Mouse (Mus musculus): ENCODE data around the gene Slamf1. TPM values are rescaled to one million over a fixed set of nuclear protein-coding genes. Genes with fewer than 3 reads are reported as not detected.

The Slamf1 gene
- polyA plus RNA-seq (2014; fragmentation: Nextera tagmentation; extraction: Ambion mirVana): 0.17 and 0.25 TPM in 2 replicates

DNA sequence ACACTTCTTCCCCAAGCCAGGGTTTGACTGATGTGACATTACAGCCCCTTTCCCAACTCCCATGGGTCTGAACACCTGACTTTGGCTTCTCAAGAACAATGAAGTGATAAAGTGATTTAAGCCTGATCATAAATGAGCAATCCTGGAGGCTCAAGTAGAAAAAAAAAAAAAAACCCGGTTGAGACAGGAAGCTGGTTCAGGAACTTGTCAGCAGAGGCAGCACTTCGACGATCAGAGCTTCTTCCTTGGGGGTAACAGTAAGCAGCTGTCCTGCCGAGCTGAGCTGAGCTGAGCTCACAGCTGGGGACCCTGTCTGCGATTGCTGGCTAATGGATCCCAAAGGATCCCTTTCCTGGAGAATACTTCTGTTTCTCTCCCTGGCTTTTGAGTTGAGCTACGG, at the start of gene Slamf1:
Gene Slamf1, plus strand, starts transcription at position 230 of the 400 bp plus-strand sequence.
- no peaks in the 10 kb centered on the region for H3K9me3 ChIP-seq (ENCODE audit: control insufficient read depth, low read length)
- H3K4me3 ChIP-seq (ENCODE audit: low read depth, low read length): no peak within 1 kb of the TSS
- no peak within 1 kb of the TSS for H3K27ac ChIP-seq (ENCODE audit: low read depth, low read length)
- H3K9ac ChIP-seq (ENCODE audit: low read depth, low read length): no peak within 1 kb of the TSS
- H3K4me2 ChIP-seq (replicated peaks; ENCODE audit: low read depth, low read length): no peak within 1 kb of the TSS
- H3K4me1 ChIP-seq (replicated peaks; ENCODE audit: control insufficient read depth, insufficient read depth, low read length): no peaks in the 10 kb centered on the region
- 35% methylated on average over 6 of the region's 6 CpGs for WGBS
- no peaks in the 10 kb centered on the region for H3K27me3 ChIP-seq (ENCODE audit: control insufficient read depth, insufficient read depth, low read length)
- no peaks in the 10 kb centered on the region for H3K36me3 ChIP-seq (ENCODE audit: control insufficient read depth, insufficient read depth, low read length)
- DNase-seq (ENCODE audit: low spot score) (no peak), ATAC-seq (ENCODE audit: low FRiP score) (no peak)

DNA sequence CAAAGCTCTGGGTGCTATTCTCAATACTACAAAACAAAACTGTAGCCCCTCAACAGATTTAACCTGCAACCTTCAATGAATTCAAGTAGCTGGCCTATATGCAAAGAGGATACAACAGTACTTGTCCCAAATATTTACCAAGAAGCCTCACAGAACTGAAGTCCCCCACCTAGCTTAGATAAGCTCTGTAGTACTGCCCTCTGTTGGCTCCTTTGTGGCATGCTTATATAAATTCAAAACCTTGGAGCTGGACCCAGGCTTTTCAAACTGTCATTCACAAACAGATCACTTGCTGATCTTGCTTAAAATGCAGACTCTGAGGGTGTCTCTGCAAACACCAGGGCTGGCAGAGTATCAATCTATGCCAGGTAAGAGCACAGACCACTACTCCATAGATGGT, 35.7 kb upstream of the Slamf1 start:
- no peak overlapping the region for H3K4me3 ChIP-seq (ENCODE audit: low read depth, low read length)
- no peak for ATAC-seq (ENCODE audit: low FRiP score)
- no peaks in the 10 kb centered on the region for H3K9me3 ChIP-seq (ENCODE audit: control insufficient read depth, low read length)
- H3K4me1 ChIP-seq (replicated peaks; ENCODE audit: control insufficient read depth, insufficient read depth, low read length): no peaks in the 10 kb centered on the region
- DNase-seq (ENCODE audit: low spot score): no peak
- no peak overlapping the region for H3K27ac ChIP-seq (ENCODE audit: low read depth, low read length)
- H3K4me2 ChIP-seq (replicated peaks; ENCODE audit: low read depth, low read length): no peak overlapping the region
- H3K9ac ChIP-seq (ENCODE audit: low read depth, low read length): no peak overlapping the region
- no peaks in the 10 kb centered on the region for H3K36me3 ChIP-seq (ENCODE audit: control insufficient read depth, insufficient read depth, low read length)
- no peaks in the 10 kb centered on the region for H3K27me3 ChIP-seq (ENCODE audit: control insufficient read depth, insufficient read depth, low read length)

DNA sequence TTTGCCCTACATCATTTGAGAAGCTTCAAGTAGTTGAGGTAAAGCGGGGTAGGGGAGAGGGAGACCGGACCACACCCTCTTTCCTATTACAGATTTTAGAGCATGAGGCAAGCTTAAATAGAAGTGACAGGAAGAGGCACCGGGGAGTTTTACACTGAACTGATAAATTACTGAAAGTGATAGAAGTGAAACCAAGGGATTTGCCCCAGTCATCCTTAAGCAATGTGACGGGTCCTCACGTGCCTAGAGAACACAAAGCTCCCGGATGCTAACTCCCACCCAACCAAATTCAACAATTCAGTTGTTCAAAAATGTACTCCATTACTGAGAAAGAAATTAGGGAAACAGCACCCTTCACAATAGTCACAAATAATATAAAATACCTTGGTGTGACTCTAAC, 32.0 kb upstream of the Slamf1 start:
- no peak overlapping the region for H3K4me2 ChIP-seq (replicated peaks; ENCODE audit: low read depth, low read length)
- no peak for DNase-seq (ENCODE audit: low spot score)
- 90% methylated on average over 6 of the region's 6 CpGs for WGBS
- H3K9me3 ChIP-seq (ENCODE audit: control insufficient read depth, low read length): no peaks in the 10 kb centered on the region
- no peak overlapping the region for H3K9ac ChIP-seq (ENCODE audit: low read depth, low read length)
- H3K4me3 ChIP-seq (ENCODE audit: low read depth, low read length): no peak overlapping the region
- no peak overlapping the region for H3K27ac ChIP-seq (ENCODE audit: low read depth, low read length)
- H3K27me3 ChIP-seq (ENCODE audit: control insufficient read depth, insufficient read depth, low read length): no peaks in the 10 kb centered on the region
- H3K4me1 ChIP-seq (replicated peaks; ENCODE audit: control insufficient read depth, insufficient read depth, low read length): no peaks in the 10 kb centered on the region
- H3K36me3 ChIP-seq (ENCODE audit: control insufficient read depth, insufficient read depth, low read length): no peaks in the 10 kb centered on the region
- ATAC-seq (ENCODE audit: low FRiP score): no peak

DNA sequence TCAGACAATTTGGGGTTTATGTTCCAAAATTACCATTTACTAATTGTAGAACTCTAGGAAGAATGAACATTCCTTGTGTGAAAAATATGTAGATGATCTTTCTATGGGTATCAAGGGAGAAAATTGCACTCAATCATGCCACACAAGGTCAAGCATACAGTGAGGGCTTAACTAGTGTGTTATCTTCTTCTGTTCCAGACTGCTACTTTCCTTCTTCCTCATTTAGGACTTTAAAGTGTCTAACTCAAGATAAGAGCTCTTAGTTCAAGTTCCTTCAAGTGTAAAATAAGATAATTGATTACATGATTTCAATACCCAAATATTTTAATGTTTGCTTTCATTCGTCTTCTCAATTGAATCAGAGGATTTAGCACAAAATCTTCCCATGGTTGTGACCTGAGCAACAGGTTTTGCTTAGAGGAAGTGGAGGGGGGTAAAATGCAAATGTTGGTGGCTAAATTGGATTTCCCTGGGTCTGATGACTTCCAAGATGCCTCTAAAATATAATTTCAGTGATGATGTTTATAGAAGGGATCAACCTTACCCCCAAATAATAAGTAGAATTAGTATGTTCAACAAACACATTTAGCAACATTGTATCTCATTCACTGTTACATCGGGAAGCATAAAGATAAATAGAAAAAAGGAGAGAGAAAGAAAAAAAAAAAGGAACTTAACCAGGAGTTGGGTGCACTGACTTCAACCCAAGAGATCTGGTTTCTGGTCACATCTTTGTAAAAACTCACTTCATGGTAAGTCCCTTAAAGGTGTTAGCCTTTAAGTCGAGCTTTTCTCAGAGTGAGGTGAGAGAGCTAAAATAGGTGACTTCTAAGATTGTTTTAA, 18.6 kb upstream of the Slamf1 start:
- no peak overlapping the region for H3K4me2 ChIP-seq (replicated peaks; ENCODE audit: low read depth, low read length)
- no peak overlapping the region for H3K9ac ChIP-seq (ENCODE audit: low read depth, low read length)
- no peaks in the 10 kb centered on the region for H3K9me3 ChIP-seq (ENCODE audit: control insufficient read depth, low read length)
- H3K27me3 ChIP-seq (ENCODE audit: control insufficient read depth, insufficient read depth, low read length): no peaks in the 10 kb centered on the region
- no peak overlapping the region for H3K27ac ChIP-seq (ENCODE audit: low read depth, low read length)
- no peak overlapping the region for H3K4me3 ChIP-seq (ENCODE audit: low read depth, low read length)
- ATAC-seq (ENCODE audit: low FRiP score) (no peak), DNase-seq (ENCODE audit: low spot score) (no peak)
- H3K36me3 ChIP-seq (ENCODE audit: control insufficient read depth, insufficient read depth, low read length): no peaks in the 10 kb centered on the region
- 82% methylated on average over 3 of the region's 3 CpGs for WGBS
- no peaks in the 10 kb centered on the region for H3K4me1 ChIP-seq (replicated peaks; ENCODE audit: control insufficient read depth, insufficient read depth, low read length)

DNA sequence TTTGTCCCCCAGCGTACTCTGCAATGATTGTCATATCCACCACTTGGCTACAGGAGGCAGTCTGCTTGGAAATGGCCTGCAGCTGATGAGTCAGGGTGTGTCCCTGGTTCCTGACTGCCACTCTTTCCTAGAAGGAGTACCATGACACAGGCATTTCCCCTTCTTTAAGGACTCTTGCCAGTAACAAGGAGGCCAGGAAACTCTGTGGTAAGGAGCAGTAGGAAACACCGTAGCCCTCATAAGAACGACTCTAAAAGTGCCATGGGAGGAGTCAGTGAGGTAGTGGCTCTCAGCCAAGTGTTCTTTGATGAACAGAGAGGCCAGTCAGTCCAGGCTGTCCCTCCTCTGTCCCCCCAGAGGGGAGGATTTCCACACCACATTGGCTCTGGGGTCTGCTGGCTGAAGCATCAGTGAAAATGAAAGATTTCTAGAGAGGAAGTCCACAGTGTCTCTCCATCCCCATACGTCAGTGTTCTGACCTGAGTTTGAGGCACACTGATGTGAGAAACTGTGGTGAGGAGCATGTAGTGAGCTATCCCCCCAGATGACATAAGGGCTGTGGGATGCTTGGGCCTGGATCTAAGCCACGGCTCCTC, 5.0 kb upstream of the Slamf1 start:
- 81% methylated on average over 5 of the region's 5 CpGs for WGBS
- H3K4me3 ChIP-seq (ENCODE audit: low read depth, low read length): no peak overlapping the region
- no peaks in the 10 kb centered on the region for H3K9me3 ChIP-seq (ENCODE audit: control insufficient read depth, low read length)
- H3K9ac ChIP-seq (ENCODE audit: low read depth, low read length): no peak overlapping the region
- no peaks in the 10 kb centered on the region for H3K36me3 ChIP-seq (ENCODE audit: control insufficient read depth, insufficient read depth, low read length)
- no peak for ATAC-seq (ENCODE audit: low FRiP score)
- H3K4me2 ChIP-seq (replicated peaks; ENCODE audit: low read depth, low read length): no peak overlapping the region
- DNase-seq (ENCODE audit: low spot score): no peak
- no peaks in the 10 kb centered on the region for H3K27me3 ChIP-seq (ENCODE audit: control insufficient read depth, insufficient read depth, low read length)
- H3K4me1 ChIP-seq (replicated peaks; ENCODE audit: control insufficient read depth, insufficient read depth, low read length): no peaks in the 10 kb centered on the region
- H3K27ac ChIP-seq (ENCODE audit: low read depth, low read length): no peak overlapping the region

DNA sequence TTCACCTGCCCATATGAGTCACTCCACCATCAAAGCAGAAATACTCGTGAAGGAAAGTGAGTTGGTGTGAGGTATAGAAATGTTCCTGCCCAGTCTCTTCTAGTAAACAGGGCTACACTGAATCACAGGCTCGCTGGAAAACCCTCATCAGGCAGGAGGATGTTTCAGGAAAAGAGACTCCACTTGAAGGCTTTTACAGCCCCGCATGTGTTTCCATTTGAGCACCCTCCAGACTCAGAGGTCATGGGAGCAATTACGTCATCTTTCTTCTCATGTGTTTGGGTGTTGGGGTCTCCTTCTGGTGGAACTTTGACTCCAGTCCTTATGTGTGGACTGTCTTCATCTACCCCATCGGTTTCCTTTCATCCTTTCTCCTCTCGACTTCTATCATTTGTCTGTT, 4.1 kb downstream of the Slamf1 start:
- ATAC-seq (ENCODE audit: low FRiP score) (no peak), DNase-seq (ENCODE audit: low spot score) (no peak)
- Histone ChIP-seq H3K27ac (ENCODE audit: low read depth, low read length) (no peak overlapping the region), H3K4me2 (replicated peaks; ENCODE audit: low read depth, low read length) (no peak overlapping the region), H3K9ac (ENCODE audit: low read depth, low read length) (no peak overlapping the region), H3K4me3 (ENCODE audit: low read depth, low read length) (no peak overlapping the region), H3K36me3 (ENCODE audit: control insufficient read depth, insufficient read depth, low read length) (no peaks in the 10 kb centered on the region), H3K9me3 (ENCODE audit: control insufficient read depth, low read length) (no peaks in the 10 kb centered on the region), H3K27me3 (ENCODE audit: control insufficient read depth, insufficient read depth, low read length) (no peaks in the 10 kb centered on the region), H3K4me1 (replicated peaks; ENCODE audit: control insufficient read depth, insufficient read depth, low read length) (no peaks in the 10 kb centered on the region)
- whole genome bisulfite sequencing: 79% methylated on average over 6 of the region's 6 CpGs

DNA sequence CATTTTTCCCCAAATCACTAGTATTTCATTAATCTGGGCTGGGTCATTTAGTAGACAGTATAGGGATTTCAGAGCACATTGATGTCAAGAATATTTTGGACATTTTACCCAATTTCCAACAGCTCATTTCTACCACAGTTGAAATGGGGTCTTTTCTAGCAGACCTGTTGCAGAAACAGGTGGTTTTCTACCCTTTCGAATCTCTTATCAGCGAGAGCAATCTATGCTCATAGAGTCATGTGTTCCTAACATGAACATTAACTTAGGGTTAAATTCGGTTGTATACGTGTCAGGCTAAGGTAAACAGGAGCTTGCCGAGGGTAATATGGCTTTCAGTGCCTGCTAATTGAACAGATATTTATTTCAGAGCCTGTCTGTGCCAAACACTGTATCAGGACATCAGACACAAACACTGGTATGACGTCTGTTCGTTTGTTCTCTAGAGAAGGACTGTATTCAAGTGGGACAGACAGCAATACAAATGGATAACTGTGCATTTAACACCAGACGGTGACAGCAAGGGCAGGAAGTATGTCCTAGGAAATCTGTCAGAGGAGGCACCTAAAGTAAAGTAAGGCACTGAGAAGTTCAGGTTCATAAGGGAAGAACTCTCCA, 5.3 kb downstream of the Slamf1 start:
- no peak overlapping the region for H3K9ac ChIP-seq (ENCODE audit: low read depth, low read length)
- WGBS: 89% methylated on average over 8 of the region's 8 CpGs

DNA sequence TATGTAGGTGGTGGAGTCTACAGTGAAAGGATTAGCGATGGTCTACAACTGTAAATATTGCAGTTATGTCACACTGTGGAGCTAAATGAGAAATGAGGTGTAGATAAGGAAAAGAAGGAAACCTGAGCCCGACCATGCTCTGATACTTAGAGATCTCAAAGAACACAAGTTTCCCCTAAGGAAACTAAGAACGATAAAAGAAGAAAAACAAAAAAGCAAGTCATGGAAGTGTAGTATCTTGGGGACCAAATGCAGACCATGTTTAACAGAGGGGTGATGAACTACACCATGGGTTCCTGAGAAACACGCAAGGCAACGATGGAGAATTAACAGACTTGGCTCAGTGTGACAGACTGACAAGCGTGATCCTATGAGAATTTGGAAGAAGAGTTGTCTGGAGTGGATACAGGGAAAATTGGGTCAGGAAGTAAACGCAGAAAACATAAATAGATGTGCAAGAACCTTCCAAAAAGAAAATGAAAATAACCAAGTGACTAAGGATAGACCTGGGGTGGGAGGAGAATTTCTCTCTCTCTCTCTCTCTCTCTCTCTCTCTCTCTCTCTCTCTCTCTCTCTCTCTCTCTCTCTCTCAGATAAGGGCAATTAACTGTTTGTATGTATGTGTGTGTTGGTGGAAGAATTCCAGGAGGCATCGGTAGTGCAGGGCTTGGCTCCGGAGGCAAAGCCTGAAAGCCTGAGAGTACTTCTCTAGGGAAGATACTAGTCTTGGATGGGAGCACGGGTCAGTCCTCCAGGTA, 6.5 kb downstream of the Slamf1 start:
- H3K27me3 ChIP-seq (ENCODE audit: control insufficient read depth, insufficient read depth, low read length): no peaks in the 10 kb centered on the region

More for the DNA sequence above, 5.3 kb downstream of the Slamf1 start:
- no peaks in the 10 kb centered on the region for H3K9me3 ChIP-seq (ENCODE audit: control insufficient read depth, low read length)
- H3K27me3 ChIP-seq (ENCODE audit: control insufficient read depth, insufficient read depth, low read length): no peaks in the 10 kb centered on the region
- no peak overlapping the region for H3K27ac ChIP-seq (ENCODE audit: low read depth, low read length)
- ATAC-seq (ENCODE audit: low FRiP score) (no peak), DNase-seq (ENCODE audit: low spot score) (no peak)
- no peak overlapping the region for H3K4me2 ChIP-seq (replicated peaks; ENCODE audit: low read depth, low read length)
- H3K4me1 ChIP-seq (replicated peaks; ENCODE audit: control insufficient read depth, insufficient read depth, low read length): no peaks in the 10 kb centered on the region
- H3K4me3 ChIP-seq (ENCODE audit: low read depth, low read length): no peak overlapping the region
- H3K36me3 ChIP-seq (ENCODE audit: control insufficient read depth, insufficient read depth, low read length): no peaks in the 10 kb centered on the region

More for the DNA sequence above, 6.5 kb downstream of the Slamf1 start:
- Histone ChIP-seq H3K9me3 (ENCODE audit: control insufficient read depth, low read length) (no peaks in the 10 kb centered on the region), H3K36me3 (ENCODE audit: control insufficient read depth, insufficient read depth, low read length) (no peaks in the 10 kb centered on the region), H3K4me1 (replicated peaks; ENCODE audit: control insufficient read depth, insufficient read depth, low read length) (no peaks in the 10 kb centered on the region), H3K4me2 (replicated peaks; ENCODE audit: low read depth, low read length) (no peak overlapping the region), H3K27ac (ENCODE audit: low read depth, low read length) (no peak overlapping the region), H3K9ac (ENCODE audit: low read depth, low read length) (no peak overlapping the region), H3K4me3 (ENCODE audit: low read depth, low read length) (no peak overlapping the region)
- no peak for ATAC-seq (ENCODE audit: low FRiP score)
- WGBS: 92% methylated on average over 10 of the region's 10 CpGs
- DNase-seq (ENCODE audit: low spot score): no peak

All from hindbrain, embryonic 11.5 days (tissue).